Mouse (Mus musculus) left cerebral cortex, adult 18-20 months (tissue): ENCODE data around the gene Slc17a7. TPM values are rescaled to one million over a fixed set of nuclear protein-coding genes. Genes with fewer than 3 reads are reported as not detected.
A peak's percentile ranks its signal among the peaks of the same experiment; 100 is the strongest.
"Not testable (repeated sequence)": the region's sequence is repeated elsewhere in the genome, so short reads cannot be mapped to it uniquely, and the experiment has no call there.

Experiments
- DNase-seq, 2 experiments: peaks; one replicate each; pipeline ENCODE4 v3.0.0; 2021 to 2022; ENCODE audit warnings: low spot score in 2 of 2, mixed read lengths in 1 of 2
- total RNA-seq, 2 experiments: library from RNA; stranded (reverse); gene quantifications; 2 replicates each; pipeline ENCODE4 v1.2.3; 2021

The Slc17a7 gene
- total RNA-seq, 2 experiments from 2014 or later, result 1,307 TPM

- DNase-seq, result not testable (repeated sequence)
Measured at GRCm38 (mm10) chr7:45173772-45174171, 10.0 kb downstream of the Slc17a7 start.

DNA sequence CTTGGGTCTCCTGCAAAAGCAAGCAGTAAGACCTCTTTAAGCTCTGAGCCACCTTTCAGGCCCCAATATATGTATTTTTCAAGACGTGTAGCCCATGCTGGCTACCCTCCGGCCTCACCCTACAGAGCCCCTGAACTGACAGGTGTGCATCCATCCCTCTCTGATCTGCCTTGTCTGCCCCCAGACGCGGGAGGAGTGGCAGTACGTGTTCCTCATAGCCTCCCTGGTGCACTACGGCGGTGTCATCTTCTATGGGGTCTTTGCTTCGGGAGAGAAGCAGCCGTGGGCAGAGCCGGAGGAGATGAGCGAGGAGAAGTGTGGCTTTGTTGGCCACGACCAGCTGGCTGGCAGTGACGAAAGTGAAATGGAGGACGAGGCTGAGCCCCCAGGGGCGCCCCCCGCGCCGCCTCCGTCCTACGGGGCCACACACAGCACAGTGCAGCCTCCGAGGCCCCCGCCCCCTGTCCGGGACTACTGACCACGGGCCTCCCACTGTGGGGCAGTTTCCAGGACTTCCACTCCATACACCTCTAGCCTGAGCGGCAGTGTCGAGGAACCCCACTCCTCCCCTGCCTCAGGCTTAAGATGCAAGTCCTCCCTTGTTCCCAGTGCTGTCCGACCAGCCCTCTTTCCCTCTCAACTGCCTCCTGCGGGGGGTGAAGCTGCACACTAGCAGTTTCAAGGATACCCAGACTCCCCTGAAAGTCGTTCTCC lies 11.0 kb downstream of the Slc17a7 start:
- DNase-seq, result no peak

DNA sequence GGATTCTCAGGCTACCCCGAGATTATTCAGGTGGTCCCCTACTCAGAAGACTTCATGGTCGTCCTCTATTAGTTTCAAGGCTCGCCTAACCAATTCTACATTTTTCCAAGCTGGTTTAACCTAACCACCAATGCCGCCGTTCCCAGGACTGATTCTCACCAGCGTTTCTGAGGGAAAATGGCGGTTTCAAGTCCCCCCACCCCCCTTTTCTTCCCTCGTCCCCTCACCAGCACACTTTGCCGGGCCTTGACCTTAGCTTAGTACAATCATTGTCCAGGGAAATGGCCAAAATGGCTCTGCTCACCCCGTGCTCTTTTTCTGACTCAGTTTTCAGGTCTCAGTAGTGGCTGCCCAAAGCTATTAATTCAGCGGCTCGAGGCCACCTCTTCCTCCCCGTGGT lies 11.6 kb downstream of the Slc17a7 start:
- no peak for DNase-seq

DNA sequence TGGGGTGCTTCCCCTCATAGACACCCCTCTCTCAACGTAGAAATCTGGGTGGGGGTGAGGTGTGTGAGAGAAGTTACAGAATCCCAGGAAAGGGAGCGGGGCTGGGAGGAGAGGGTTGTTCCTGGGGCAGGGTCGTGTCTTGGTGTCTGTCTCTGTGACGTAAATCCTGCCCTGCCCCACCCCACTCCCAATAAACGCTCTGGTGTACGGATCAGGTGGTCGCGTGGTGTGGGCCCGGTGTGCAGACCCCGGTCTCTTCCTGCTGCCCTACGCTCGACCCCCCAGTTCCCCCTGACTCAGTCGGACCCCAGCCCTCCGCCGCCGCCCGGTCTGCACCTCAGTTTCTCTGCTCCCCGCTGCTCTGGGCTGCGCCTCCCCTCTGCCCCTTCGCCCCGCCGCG lies 12.2 kb downstream of the Slc17a7 start:
- no peak for DNase-seq

GRCm38 (mm10) chr7:45176356-45176755 lies 12.6 kb downstream of the Slc17a7 start:
- DNase-seq, result no peak

DNA sequence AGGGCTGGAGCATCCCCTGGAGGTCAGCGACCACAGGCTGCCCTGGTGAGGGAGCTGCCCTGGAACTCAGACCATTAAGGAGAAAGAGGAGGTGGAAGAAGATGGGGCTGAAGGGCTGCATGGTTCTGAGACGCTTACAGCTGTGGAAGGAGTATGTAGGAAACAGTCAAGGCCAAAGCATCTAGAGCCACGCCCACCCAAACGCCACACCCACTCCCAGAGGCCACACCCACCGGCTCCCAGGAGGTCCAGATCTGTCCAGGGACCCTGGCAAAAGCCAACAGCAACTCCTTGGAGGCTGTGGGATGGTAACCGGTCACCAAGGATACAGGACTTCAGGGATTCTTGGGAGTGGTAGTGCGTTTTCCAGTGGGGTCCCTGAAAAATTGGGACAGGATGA lies 14.8 kb downstream of the Slc17a7 start:
- no peak for DNase-seq

DNA sequence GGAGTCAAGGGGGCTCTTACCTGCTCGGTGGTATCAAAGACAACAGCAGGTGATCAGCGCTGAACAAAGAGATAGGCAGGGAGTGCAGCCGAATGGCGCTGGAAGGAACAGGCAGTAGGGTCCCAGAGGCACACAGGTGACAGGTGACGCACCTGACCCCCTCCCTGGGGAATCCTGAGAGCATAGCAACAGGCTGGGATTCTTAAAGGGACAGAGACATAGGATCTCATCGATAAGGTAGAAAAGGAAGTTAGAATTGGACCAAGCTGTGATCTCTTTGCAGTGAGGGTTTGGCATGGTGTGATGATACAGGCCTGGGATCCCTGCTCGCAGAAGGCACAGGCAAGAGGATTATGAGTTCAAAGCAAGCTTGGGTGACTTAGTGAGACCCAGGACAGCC lies 15.7 kb downstream of the Slc17a7 start, which contains the start of gene Gfy:
Gene Gfy, minus strand, starts transcription at position 101 of the 400 bp plus-strand sequence.
- no peak for DNase-seq

DNA sequence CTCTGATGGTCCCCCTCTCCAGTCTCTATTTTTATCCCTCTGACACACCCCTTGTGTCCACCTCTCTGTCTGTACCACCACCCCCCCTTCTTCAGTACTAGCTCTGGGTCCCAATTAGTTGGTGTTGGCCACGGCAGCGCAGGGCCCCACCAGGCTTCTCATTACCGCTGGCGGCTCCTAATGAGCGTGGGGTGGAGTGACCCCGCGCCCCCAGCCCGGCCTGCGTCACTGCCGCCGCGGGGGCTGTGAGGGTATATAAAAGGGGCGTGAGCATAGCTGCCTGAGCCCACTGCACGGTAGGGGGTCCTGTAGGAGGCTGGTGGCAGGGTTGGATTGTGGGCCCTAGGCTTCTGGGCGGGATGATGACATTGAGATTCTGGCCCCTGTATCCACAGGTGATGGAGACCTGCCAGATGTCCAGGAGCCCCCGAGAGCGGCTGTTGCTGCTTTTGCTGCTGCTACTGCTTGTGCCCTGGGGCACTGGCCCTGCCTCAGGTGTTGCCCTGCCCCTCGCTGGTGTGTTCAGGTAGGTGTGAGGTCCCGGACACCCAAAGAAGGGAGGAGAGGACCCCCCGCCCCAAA lies 17.2 kb downstream of the Slc17a7 start, which contains the start of gene Pth2:
Gene Pth2, plus strand, starts transcription at position 100 of the 582 bp plus-strand sequence.
- DNase-seq, result no peak

- no peak for DNase-seq
Measured at GRCm38 (mm10) chr7:45181540-45181939, 17.8 kb downstream of the Slc17a7 start.

- peak; percentile 82 to 88 for DNase-seq
Measured at GRCm38 (mm10) chr7:45182199-45182601, 18.5 kb downstream of the Slc17a7 start.

GRCm38 (mm10) chr7:45182606-45183005 lies 18.9 kb downstream of the Slc17a7 start:
- no peak for DNase-seq

DNA sequence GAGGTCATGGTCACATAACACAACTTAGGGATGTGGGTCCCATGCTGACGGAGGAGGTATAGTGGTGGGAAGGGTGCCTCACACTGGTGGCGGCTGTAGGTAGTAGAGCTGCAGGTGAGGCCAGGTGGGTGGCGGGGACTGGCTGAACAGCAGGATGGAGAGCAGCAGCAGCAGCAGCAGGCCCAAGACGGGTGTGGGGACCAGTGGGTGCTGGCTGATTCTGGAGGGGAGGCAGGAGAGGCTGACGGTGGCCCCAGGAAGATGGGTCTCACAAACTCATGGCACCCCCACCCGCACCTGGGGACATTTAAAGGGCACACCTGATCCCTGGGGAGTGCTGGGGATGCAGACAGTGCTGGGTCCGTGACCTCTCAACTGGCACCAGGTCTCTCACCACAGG lies 19.9 kb downstream of the Slc17a7 start:
- no peak for DNase-seq

- DNase-seq, result no peak
Measured at GRCm38 (mm10) chr7:45185921-45186320, 22.2 kb downstream of the Slc17a7 start.

DNA sequence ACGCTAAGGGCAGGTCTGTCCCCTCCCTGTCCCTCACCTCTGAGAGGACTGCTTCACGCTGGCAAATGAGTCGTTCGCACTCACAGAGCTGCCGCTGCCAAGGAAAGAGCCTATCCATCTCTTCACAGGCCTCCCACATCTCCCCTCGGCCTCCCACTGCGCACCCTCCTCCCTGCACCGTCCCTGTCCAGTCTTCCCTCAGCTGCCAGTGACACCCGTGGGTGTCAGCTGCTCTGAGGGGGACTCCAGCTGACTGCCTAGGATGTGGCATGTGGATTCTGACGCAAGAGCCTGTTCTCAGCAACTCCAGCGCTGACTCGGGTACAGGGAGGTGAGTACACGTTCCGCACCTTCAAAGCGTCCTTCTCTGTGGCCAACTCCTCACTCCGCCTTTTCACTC lies 25.9 kb downstream of the Slc17a7 start:
- peak; percentile 63 to 83 for DNase-seq

- DNase-seq, result no peak
Measured at GRCm38 (mm10) chr7:45190186-45190585, 26.4 kb downstream of the Slc17a7 start.

GRCm38 (mm10) chr7:45191161-45191560 lies 27.4 kb downstream of the Slc17a7 start:
- no peak for DNase-seq

DNA sequence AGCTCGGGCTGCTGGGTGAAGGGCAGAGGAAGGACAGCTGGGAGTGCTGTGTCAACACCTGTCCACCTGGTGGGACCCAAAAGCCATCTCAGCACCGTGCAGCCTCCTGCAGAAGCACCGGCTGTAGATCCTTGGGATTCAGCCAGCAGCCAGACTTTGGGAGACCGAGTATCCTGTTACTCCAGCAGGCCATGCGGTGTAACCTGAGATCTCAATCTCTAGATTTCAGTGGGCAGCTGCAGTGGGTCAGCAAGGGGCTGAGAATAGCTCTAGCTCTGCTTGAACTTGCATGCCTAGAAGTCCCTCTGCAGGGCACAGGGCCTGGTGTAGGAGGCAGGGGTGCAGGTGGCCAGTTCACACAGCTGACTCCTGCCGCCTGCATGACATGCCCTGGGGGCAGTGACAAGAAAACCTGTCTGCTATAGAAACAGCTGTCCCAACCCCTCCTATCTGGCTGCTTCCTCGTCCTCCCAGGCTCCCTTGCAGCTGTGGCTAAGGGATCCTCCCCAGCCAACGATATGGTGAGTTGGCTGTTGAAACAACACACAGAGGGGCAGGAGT lies 28.1 kb downstream of the Slc17a7 start:
- DNase-seq, result no peak

- DNase-seq, result no peak
Measured at GRCm38 (mm10) chr7:45192585-45193310, 29.0 kb downstream of the Slc17a7 start.

DNA sequence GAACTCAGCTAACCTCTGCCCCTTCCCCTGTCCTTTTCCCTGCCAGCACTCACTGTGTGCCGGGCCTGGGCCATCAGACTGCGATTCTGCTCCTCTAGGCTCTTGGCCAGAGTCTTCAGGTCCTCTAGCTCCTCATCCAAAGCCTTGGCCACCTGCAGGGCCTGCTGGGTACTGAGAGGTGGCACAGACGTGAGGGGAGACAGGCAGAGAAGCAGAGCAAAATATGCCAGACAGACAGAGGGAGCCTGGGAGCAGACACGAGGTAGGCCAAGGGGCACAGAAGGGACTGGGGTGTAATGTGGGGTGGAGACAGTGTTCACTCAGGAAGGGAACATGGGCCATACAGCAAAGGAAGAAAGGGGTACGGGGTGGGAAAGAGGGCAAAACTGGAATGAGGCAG lies 29.7 kb downstream of the Slc17a7 start:
- DNase-seq, result no peak

DNA sequence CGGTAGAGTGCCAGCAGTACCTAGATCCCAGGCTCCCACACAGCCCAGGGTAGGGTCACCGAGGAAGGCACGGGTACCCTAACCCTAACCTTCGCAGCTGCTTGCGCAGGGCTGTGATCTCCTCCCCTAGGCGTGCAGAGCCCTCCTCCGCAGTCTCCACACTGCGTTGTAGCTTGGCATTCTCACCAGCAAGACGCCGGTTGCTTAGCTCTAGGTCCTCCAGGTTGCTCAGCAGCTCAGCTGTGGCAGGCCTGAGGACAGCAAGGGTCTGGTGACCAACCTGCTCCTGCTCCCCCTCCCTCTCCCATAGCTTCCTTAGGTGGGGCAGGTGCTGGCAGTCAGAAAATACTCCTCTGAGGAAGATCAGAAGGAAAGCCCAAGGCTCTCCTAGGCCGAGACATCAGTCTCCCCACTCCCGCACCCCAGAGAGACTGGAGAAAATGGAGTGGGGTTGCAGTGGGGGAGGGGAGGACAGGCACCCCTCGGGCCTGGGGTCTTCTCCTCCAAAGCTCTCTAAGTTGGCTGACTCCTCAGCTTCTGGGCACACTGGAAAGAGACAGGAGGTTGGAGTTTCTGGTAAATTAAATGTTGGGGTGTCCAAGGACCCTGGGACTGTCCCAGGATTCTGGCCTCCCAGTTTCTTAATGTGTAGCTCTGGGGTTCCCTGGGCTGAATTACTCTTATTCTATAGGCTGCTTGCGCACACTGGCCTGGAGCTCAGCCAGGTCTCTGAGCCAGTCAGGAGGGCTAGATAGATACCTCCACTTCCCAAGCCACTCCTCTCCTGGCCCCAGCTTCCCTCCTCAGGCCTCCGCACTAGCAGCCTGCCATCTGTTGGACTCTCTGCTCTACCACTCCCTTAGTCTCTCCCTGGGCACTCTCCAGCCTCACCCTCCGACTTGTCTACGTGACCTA lies 30.4 kb downstream of the Slc17a7 start:
- no peak for DNase-seq
